Mouse (Mus musculus) activated CD4-positive, CD25-positive, alpha-beta regulatory T cell (primary cell): ENCODE results near the gene Nob1. TPM values are rescaled to one million over a fixed set of nuclear protein-coding genes. Genes with fewer than 3 reads are reported as not detected.

ENCODE experiments used
- polyA plus RNA-seq, 2 experiments: library from polyadenylated mRNA; unstranded; fragments of 100-300 nt; shearing (Covaris generic); gene quantifications; one replicate each; pipeline ENCODE4 v1.2.1; 2017

The Nob1 gene
- 10 to 100 TPM; 51.1 to 67.7 TPM for polyA plus RNA-seq

DNA sequence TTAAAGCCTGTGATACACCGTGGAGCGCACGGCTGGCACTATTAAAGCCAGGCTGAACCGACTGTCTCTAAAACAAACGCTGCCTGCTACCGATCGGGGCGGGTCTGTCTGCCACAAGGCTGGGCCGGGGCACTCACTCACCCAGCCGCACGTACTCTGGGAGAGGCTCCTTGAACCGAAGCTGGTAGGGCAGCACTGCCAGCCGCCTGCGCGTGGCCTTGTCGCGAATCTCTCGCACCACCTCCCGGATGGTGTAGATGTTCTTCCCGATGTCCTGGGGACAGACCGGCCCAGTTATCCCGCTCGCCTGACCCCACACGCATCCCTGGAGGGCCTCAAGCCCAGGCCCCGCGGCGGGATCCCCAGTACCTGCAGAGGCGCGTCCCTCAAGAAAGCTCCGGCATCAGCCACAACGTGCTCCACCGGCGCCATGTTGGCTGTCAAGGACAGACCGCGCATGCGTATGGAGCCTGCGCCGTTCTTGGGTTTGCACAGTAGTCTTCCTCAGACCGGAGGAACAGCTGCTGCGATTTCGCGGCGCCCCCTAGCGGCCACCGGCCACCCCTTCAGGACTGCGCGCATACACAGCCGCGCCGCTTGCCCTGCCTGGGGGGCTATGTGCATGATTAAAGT, at the start of gene Nob1:
Gene Nob1 (minus strand): TSS at position 455 of the 633 bp plus-strand sequence.

DNA sequence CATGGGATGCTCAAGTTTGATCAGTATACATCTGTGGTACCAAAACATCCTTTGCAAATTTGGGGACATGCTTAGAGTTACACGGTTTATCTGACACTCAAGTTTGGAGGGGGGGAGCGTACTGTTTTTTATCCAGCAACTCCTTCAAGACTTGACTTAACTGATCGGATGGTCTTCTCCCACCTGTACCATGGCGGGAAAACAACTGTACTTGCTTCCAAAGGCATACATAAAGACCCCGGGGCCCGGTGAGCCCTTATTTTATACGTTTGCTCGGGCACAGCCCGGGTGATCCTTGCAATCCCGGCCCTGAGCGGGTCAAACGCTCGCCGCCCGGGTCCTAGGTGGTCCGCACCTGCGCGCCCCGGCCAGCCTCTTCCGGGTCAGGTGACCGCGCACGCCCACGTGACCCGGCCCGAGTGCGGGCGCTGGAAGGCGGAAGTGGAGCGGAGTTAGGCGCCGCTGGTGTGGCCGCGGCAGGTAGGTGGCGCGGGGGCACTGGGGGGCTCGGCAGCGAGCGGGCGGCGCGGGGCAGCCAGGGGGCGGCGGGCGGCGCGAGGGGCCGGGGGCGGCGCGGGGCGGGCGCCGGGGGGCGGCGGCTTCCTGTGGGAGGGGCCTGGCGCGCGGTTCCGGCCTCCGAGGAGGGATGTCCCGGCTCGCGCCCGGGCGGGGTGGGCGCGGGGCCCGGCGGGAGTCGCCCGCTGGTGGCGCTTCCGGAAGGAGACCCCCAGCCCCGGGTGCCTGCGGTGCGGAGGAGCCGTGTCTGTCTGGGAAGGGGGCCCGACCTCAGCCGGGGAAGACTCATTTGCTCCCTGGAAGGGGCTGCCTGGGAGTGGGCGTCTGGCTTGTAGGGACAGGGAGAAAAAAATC, 11.3 kb upstream of the Nob1 start, which contains the start of gene Wwp2:
Gene Wwp2 (plus strand): TSS at position 404 of the 870 bp plus-strand sequence.

GRCm38 (mm10) chr8:107403038-107403781, 21.6 kb downstream of the Nob1 start, which contains the start of gene Nqo1:
Gene Nqo1 (minus strand): TSS chr8:107403206.

Other genes starting within 250 kb of the Nob1 start
- gene Nfat5, start 131.6 kb downstream of the Nob1 start, polyA plus RNA-seq: 10 to 100 TPM in 1 of 2 experiments, 1 to 10 TPM in 1; 9.6 to 21.4 TPM
- 1 to 10 TPM in 1 of 2 experiments, under 1 TPM in 1; 0.77 to 3.9 TPM for gene Nqo1, start 21.8 kb downstream of the Nob1 start, polyA plus RNA-seq
- gene Wwp2, start 11.3 kb upstream of the Nob1 start, polyA plus RNA-seq: 100 to 1,000 TPM in 1 of 2 experiments, 10 to 100 TPM in 1; 64.2 to 116 TPM
- gene Psmd7, start 163.4 kb upstream of the Nob1 start, polyA plus RNA-seq: 100 to 1,000 TPM; 124 to 140 TPM